Comparison of ENCODE assay signal across 8 mouse cellular contexts in the genomic region with DNA sequence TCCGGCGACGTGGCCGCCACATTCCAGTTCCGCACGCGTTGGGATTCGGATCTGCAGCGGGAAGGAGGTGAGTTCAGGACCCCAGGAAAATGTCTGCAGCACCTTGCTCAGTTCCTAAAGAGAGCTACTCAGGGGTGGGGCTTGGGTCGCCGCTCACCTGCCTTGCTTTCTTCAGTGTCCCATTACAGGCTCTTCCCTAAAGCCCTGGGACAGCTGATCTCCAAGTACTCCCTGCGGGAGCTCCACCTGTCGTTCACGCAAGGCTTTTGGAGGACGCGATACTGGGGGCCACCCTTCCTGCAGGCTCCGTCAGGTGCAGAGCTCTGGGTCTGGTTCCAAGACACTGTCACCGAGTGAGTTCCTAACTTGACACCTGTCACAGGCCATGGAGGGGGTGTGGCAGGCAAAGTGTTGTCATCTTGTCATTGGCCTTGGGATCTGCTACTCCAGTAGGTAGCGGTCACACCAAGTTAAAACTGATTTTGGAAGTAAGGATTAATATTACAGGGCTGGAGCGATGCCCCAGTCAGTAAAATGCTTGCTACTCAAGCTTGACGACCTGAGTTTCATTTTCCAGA. TPM values are rescaled to one million over a fixed set of nuclear protein-coding genes. Genes with fewer than 3 reads are reported as not detected.
DNase-seq lines count a peak whose midpoint lies in the region; ATAC-seq and TF ChIP-seq lines count a peak whose summit lies in the region.

No protein-coding gene starts in this region.

- DNase-seq in heart, embryonic 10.5 days (ENCODE audit: low spot score), result no peak
- DNase-seq in heart, postnatal 4 days, result no peak
- peak; percentile 42 for DNase-seq in thymus, postnatal 14 days
- no peak for DNase-seq in left cerebral cortex, adult 11 months (ENCODE audit: low spot score)
- DNase-seq in left cerebral cortex, postnatal 25 days (ENCODE audit: low spot score in 2 of 2), result no peak

- TF ChIP-seq CTCF in ES-Bruce4 (IDR thresholded peaks at IDR 0.05; ENCODE audit: low read depth, low read length), result no peak

- no peaks in the 10 kb centered on the region for H3K9me3 ChIP-seq in heart, embryonic 10.5 days
- no peaks in the 10 kb centered on the region for H3K9me3 ChIP-seq in ES-Bruce4 (replicated peaks; ENCODE audit: control insufficient read depth, insufficient read depth, low read length, poor library complexity, severe bottlenecking)
- no peaks in the 10 kb centered on the region for H3K9me3 ChIP-seq in liver, embryonic 12.5 days (replicated peaks)

- peak overlapping the region; percentile 85 for H3K27ac ChIP-seq in heart, embryonic 10.5 days
- H3K27ac ChIP-seq in ES-Bruce4 (ENCODE audit: insufficient read depth, low read length), result no peak overlapping the region
- H3K27ac ChIP-seq in liver, embryonic 12.5 days, result peak overlapping the region; percentile 33; the same call in 1 of the 2 replicates

- H3K4me1 ChIP-seq in heart, embryonic 10.5 days, result peaks cover 27% of the 10 kb centered on the region
- H3K4me1 ChIP-seq in ES-Bruce4 (ENCODE audit: control insufficient read depth, insufficient read depth, low read length), result no peaks in the 10 kb centered on the region
- peaks cover 28% of the 10 kb centered on the region for H3K4me1 ChIP-seq in liver, embryonic 12.5 days

- H3K27me3 ChIP-seq in heart, embryonic 10.5 days (ENCODE audit: insufficient read depth, poor library complexity, severe bottlenecking), result no peaks in the 10 kb centered on the region
- no peaks in the 10 kb centered on the region for H3K27me3 ChIP-seq in ES-Bruce4 (ENCODE audit: control insufficient read depth, insufficient read depth, low read length, poor library complexity, severe bottlenecking)
- H3K27me3 ChIP-seq in liver, embryonic 12.5 days (replicated peaks), result no peaks in the 10 kb centered on the region

- WGBS in heart, embryonic 10.5 days, result 6% methylated on average over 21 of the region's 21 CpGs
- 3% methylated on average over 21 of the region's 21 CpGs for whole genome bisulfite sequencing in liver, embryonic 12.5 days (ENCODE audit: insufficient replicate concordance)

- ATAC-seq in erythroid progenitor cell, adult 5-6 weeks (replicated peaks; ENCODE audit: low FRiP score, poor library complexity, severe bottlenecking), result peak; percentile 48
- peak; percentile 60 for ATAC-seq in liver, embryonic 12.5 days

- peak overlapping the region; percentile 90 for H3K4me2 ChIP-seq in liver, embryonic 12.5 days

- TF ChIP-seq EP300 in ES-Bruce4 (IDR thresholded peaks at IDR 0.05; ENCODE audit: insufficient read depth, low read depth, low read length), result no peak

- H3K4me3 ChIP-seq in heart, embryonic 10.5 days, result peak overlapping the region; percentile 95
- peak overlapping the region; percentile 94 for H3K4me3 ChIP-seq in ES-Bruce4 (ENCODE audit: low read depth, low read length)
- H3K4me3 ChIP-seq in liver, embryonic 12.5 days, result peak overlapping the region; percentile 75

- peak overlapping the region; percentile 59 for H3K9ac ChIP-seq in ES-Bruce4 (ENCODE audit: low read depth, poor library complexity, severe bottlenecking)
- H3K9ac ChIP-seq in liver, embryonic 12.5 days, result peak overlapping the region; percentile 74

- intact Hi-C loops in left cerebral cortex, postnatal 25 days (cut with DNase I), result no loop called here

- peaks cover 34% of the 10 kb centered on the region for H3K36me3 ChIP-seq in heart, embryonic 10.5 days
- peaks cover 5% of the 10 kb centered on the region; the same call in 1 of the 2 replicates for H3K36me3 ChIP-seq in ES-Bruce4 (ENCODE audit: control insufficient read depth, insufficient read depth, low read length, poor library complexity, severe bottlenecking)
- peaks cover 36% of the 10 kb centered on the region for H3K36me3 ChIP-seq in liver, embryonic 12.5 days

- TF ChIP-seq POLR2A in ES-Bruce4 (IDR thresholded peaks at IDR 0.05; ENCODE audit: insufficient read depth, low read length), result no peak

RNA-seq across cellular contexts. Expression of gene Pigt, which starts 0.5 kb away (rescaled TPM):
- polyA plus RNA-seq in heart, embryonic 10.5 days (2016; fragmentation: Nextera tagmentation; extraction: Ambion mirVana), result 51.0 and 59.1 TPM in 2 replicates
- total RNA-seq in heart, postnatal 4 days (2021), result 10 to 100 TPM; 61.8 to 64.1 TPM
- 49.9 and 52.7 TPM in 2 replicates for polyA plus RNA-seq in ES-Bruce4 (2011; ENCODE audit: insufficient read depth, insufficient read length, low read depth, missing spikeins)
- total RNA-seq in erythroid progenitor cell, adult 5-6 weeks (2015; ENCODE audit: low replicate concordance), result 18.0 and 22.7 TPM in 2 replicates
- 7.7 and 26.9 TPM in 2 replicates for total RNA-seq in erythroid progenitor cell, adult 5-6 weeks (2017; ENCODE audit: low replicate concordance)
- 29.7 and 30.3 TPM in 2 replicates for polyA plus RNA-seq in liver, embryonic 12.5 days (2016; fragmentation: Nextera tagmentation; extraction: Ambion mirVana)
- total RNA-seq in left cerebral cortex, postnatal 25 days (2021), result 10 to 100 TPM; 92.5 to 94.5 TPM

RNA-seq across cellular contexts. Expression of gene Dbndd2, which starts 11.9 kb away (rescaled TPM):
- 7.4 and 16.5 TPM in 2 replicates for polyA plus RNA-seq in heart, embryonic 10.5 days (2016; fragmentation: Nextera tagmentation; extraction: Ambion mirVana)
- 10 to 100 TPM; 19.2 to 21.2 TPM for total RNA-seq in heart, postnatal 4 days (2021)
- polyA plus RNA-seq in ES-Bruce4 (2011; ENCODE audit: insufficient read depth, insufficient read length, low read depth, missing spikeins), result 6.4 and 7.1 TPM in 2 replicates
- 6.3 TPM in 1 of 2 replicates, not detected in the other for total RNA-seq in erythroid progenitor cell, adult 5-6 weeks (2015; ENCODE audit: low replicate concordance)
- total RNA-seq in erythroid progenitor cell, adult 5-6 weeks (2017; ENCODE audit: low replicate concordance), result 0.61 TPM in 1 of 2 replicates, not detected in the other
- polyA plus RNA-seq in liver, embryonic 12.5 days (2016; fragmentation: Nextera tagmentation; extraction: Ambion mirVana), result 0.94 and 1.7 TPM in 2 replicates
- 100 to 1,000 TPM; 114 to 127 TPM for total RNA-seq in left cerebral cortex, postnatal 25 days (2021)

RNA-seq across cellular contexts. Expression of gene Trp53tg5, which starts 24.3 kb away (rescaled TPM):
- polyA plus RNA-seq in heart, embryonic 10.5 days (2016; fragmentation: Nextera tagmentation; extraction: Ambion mirVana), result not detected in 2 replicates
- total RNA-seq in heart, postnatal 4 days (2021), result not detected
- not detected in 2 replicates for polyA plus RNA-seq in ES-Bruce4 (2011; ENCODE audit: insufficient read depth, insufficient read length, low read depth, missing spikeins)
- total RNA-seq in erythroid progenitor cell, adult 5-6 weeks (2015; ENCODE audit: low replicate concordance), result not detected in 2 replicates
- not detected in 2 replicates for total RNA-seq in erythroid progenitor cell, adult 5-6 weeks (2017; ENCODE audit: low replicate concordance)
- not detected in 2 replicates for polyA plus RNA-seq in liver, embryonic 12.5 days (2016; fragmentation: Nextera tagmentation; extraction: Ambion mirVana)
- total RNA-seq in left cerebral cortex, postnatal 25 days (2021), result not detected

RNA-seq across cellular contexts. Expression of gene Gm20458, which starts 37.0 kb away (rescaled TPM):
- 10.3 and 11.7 TPM in 2 replicates for polyA plus RNA-seq in heart, embryonic 10.5 days (2016; fragmentation: Nextera tagmentation; extraction: Ambion mirVana)
- 1 to 10 TPM; 2.5 to 4.3 TPM for total RNA-seq in heart, postnatal 4 days (2021)
- polyA plus RNA-seq in ES-Bruce4 (2011; ENCODE audit: insufficient read depth, insufficient read length, low read depth, missing spikeins), result 2.3 TPM in 1 of 2 replicates, not detected in the other
- total RNA-seq in erythroid progenitor cell, adult 5-6 weeks (2015; ENCODE audit: low replicate concordance), result not detected in 2 replicates
- total RNA-seq in erythroid progenitor cell, adult 5-6 weeks (2017; ENCODE audit: low replicate concordance), result not detected in 2 replicates
- polyA plus RNA-seq in liver, embryonic 12.5 days (2016; fragmentation: Nextera tagmentation; extraction: Ambion mirVana), result 4.7 and 5.2 TPM in 2 replicates
- 10 to 100 TPM; 11.4 to 13.1 TPM for total RNA-seq in left cerebral cortex, postnatal 25 days (2021)

RNA-seq across cellular contexts. Expression of gene Sys1, which starts 41.0 kb away (rescaled TPM):
- 41.2 and 52.5 TPM in 2 replicates for polyA plus RNA-seq in heart, embryonic 10.5 days (2016; fragmentation: Nextera tagmentation; extraction: Ambion mirVana)
- total RNA-seq in heart, postnatal 4 days (2021), result 10 to 100 TPM; 20.2 to 23.1 TPM
- polyA plus RNA-seq in ES-Bruce4 (2011; ENCODE audit: insufficient read depth, insufficient read length, low read depth, missing spikeins), result 13.3 and 19.8 TPM in 2 replicates
- 8.8 and 10.8 TPM in 2 replicates for total RNA-seq in erythroid progenitor cell, adult 5-6 weeks (2015; ENCODE audit: low replicate concordance)
- 3.1 and 5.3 TPM in 2 replicates for total RNA-seq in erythroid progenitor cell, adult 5-6 weeks (2017; ENCODE audit: low replicate concordance)
- 36.1 and 37.9 TPM in 2 replicates for polyA plus RNA-seq in liver, embryonic 12.5 days (2016; fragmentation: Nextera tagmentation; extraction: Ambion mirVana)
- total RNA-seq in left cerebral cortex, postnatal 25 days (2021), result 10 to 100 TPM; 38.0 to 39.7 TPM

Comparison
In these comparisons a context has a peak if more than half of its experiments do, and no peak if none do; other contexts are left out.
1. RNA of gene Dbndd2, which starts 11.9 kb away (total RNA-seq): 114 to 127 TPM in left cerebral cortex, postnatal 25 days; 19.2 to 21.2 TPM in heart, postnatal 4 days and 0.61 to 6.3 TPM in erythroid progenitor cell, adult 5-6 weeks; every median in the first group is over 4 times any median in the second.
2. Peak in every context shown above with its lines, with median percentiles within 50 percentile points of each other: H3K4me3 ChIP-seq.